Mouse (Mus musculus): ENCODE results near the gene Fntb.

- TF ChIP-seq MAX (IDR thresholded peaks at IDR 0.05; ENCODE audit: low read length) (no peak), SMC3 (IDR thresholded peaks at IDR 0.05; ENCODE audit: low read depth, low read length) (no peak), MEF2A (IDR thresholded peaks at IDR 0.05; ENCODE audit: extremely low read depth, insufficient replicate concordance, low read depth, low read length, poor library complexity, severe bottlenecking) (no peak), POLR2A (IDR thresholded peaks at IDR 0.05; ENCODE audit: control insufficient read depth in 1 of 2, insufficient read depth in 1 of 2, low read depth in 1 of 2, low read length in 2 of 2, poor library complexity in 1 of 2) (no peak)
These were observed 114.7 kb downstream of the Fntb start for GRCm38 (mm10) chr12:76880131-76880530.
